Mouse (Mus musculus): Measurements from ENCODE around the gene Sema4b. TPM values are rescaled to one million over a fixed set of nuclear protein-coding genes. Genes with fewer than 3 reads are reported as not detected.
A peak's percentile ranks its signal among the peaks of the same experiment; 100 is the strongest.

Gene Sema4b
- polyA plus RNA-seq, 1 experiment from 2014 or later = 9.9 TPM

GRCm38 (mm10) chr7:80178037-80178729 is 8.5 kb upstream of the Sema4b start:
- Histone ChIP-seq H3K4me3 (no peak overlapping the region), H3K9me3 (no peaks in the 10 kb centered on the region), H3K4me1 (peaks cover 31% of the 10 kb centered on the region), H3K36me3 (no peaks in the 10 kb centered on the region), H3K4me2 (no peak overlapping the region), H3K27me3 (replicated peaks) (peaks cover 20% of the 10 kb centered on the region; the same call in 1 of the 2 replicates), H3K9ac (0 out of 2 replicates have a peak overlapping the region, but pooled peaks have one; percentile 2), H3K27ac (replicated peaks) (no peak overlapping the region)
- no peak for ATAC-seq (ENCODE audit: extremely low read depth, insufficient number of reproducible peaks, low FRiP score, low TSS enrichment)
- WGBS = 69% methylated on average over 10 of the region's 10 CpGs

- WGBS = 88% methylated on average over 6 of the region's 6 CpGs
- no peaks in the 10 kb centered on the region for H3K9me3 ChIP-seq
- no peak overlapping the region for H3K4me3 ChIP-seq
- H3K27ac ChIP-seq (replicated peaks) = no peak overlapping the region
- no peak overlapping the region for H3K4me2 ChIP-seq
- no peak overlapping the region for H3K9ac ChIP-seq
- no peak for ATAC-seq (ENCODE audit: extremely low read depth, insufficient number of reproducible peaks, low FRiP score, low TSS enrichment)
- no peaks in the 10 kb centered on the region for H3K36me3 ChIP-seq
- peaks cover 23% of the 10 kb centered on the region; the same call in 1 of the 2 replicates for H3K27me3 ChIP-seq (replicated peaks)
- H3K4me1 ChIP-seq = peaks cover 31% of the 10 kb centered on the region
Observed at GRCm38 (mm10) chr7:80179327-80179726, 7.3 kb upstream of the Sema4b start.

- H3K4me3 ChIP-seq = no peak overlapping the region
- H3K9me3 ChIP-seq = no peaks in the 10 kb centered on the region
- peaks cover 24% of the 10 kb centered on the region; the same call in 1 of the 2 replicates for H3K27me3 ChIP-seq (replicated peaks)
- H3K4me1 ChIP-seq = peaks cover 33% of the 10 kb centered on the region
- no peak overlapping the region for H3K9ac ChIP-seq
- ATAC-seq (ENCODE audit: extremely low read depth, insufficient number of reproducible peaks, low FRiP score, low TSS enrichment) = no peak
- no peak overlapping the region for H3K4me2 ChIP-seq
- H3K27ac ChIP-seq (replicated peaks) = no peak overlapping the region
- 91% methylated on average over 6 of the region's 6 CpGs for WGBS
- H3K36me3 ChIP-seq = no peaks in the 10 kb centered on the region
Observed at GRCm38 (mm10) chr7:80179790-80180189, 6.9 kb upstream of the Sema4b start.

GRCm38 (mm10) chr7:80180202-80180601 is 6.4 kb upstream of the Sema4b start:
- 75% methylated on average over 3 of the region's 3 CpGs for WGBS

GRCm38 (mm10) chr7:80181078-80181477 is 5.6 kb upstream of the Sema4b start:
- 21% methylated on average over 2 of the region's 2 CpGs for WGBS
- Histone ChIP-seq H3K4me3 (no peak overlapping the region), H3K4me1 (peaks cover 46% of the 10 kb centered on the region), H3K27me3 (replicated peaks) (peaks cover 25% of the 10 kb centered on the region; the same call in 1 of the 2 replicates), H3K9ac (no peak overlapping the region), H3K36me3 (no peaks in the 10 kb centered on the region), H3K4me2 (peak overlapping the region; percentile 32), H3K9me3 (no peaks in the 10 kb centered on the region), H3K27ac (replicated peaks) (peak overlapping the region; percentile 37; the same call in 1 of the 2 replicates)
- ATAC-seq (ENCODE audit: extremely low read depth, insufficient number of reproducible peaks, low FRiP score, low TSS enrichment) = no peak

More at GRCm38 (mm10) chr7:80180202-80180601, 6.4 kb upstream of the Sema4b start:
- H3K27ac ChIP-seq (replicated peaks) = 0 out of 2 replicates have a peak overlapping the region, but pooled peaks have one; percentile 37
- no peak overlapping the region for H3K4me2 ChIP-seq
- no peaks in the 10 kb centered on the region for H3K36me3 ChIP-seq
- ATAC-seq (ENCODE audit: extremely low read depth, insufficient number of reproducible peaks, low FRiP score, low TSS enrichment) = no peak
- peaks cover 38% of the 10 kb centered on the region for H3K4me1 ChIP-seq
- H3K9me3 ChIP-seq = no peaks in the 10 kb centered on the region
- H3K4me3 ChIP-seq = no peak overlapping the region
- H3K27me3 ChIP-seq (replicated peaks) = peaks cover 29% of the 10 kb centered on the region; the same call in 1 of the 2 replicates
- H3K9ac ChIP-seq = no peak overlapping the region

- Histone ChIP-seq H3K9ac (no peak overlapping the region), H3K4me1 (peaks cover 54% of the 10 kb centered on the region), H3K36me3 (no peaks in the 10 kb centered on the region), H3K27me3 (replicated peaks) (peaks cover 18% of the 10 kb centered on the region; the same call in 1 of the 2 replicates), H3K4me2 (no peak overlapping the region), H3K4me3 (no peak overlapping the region), H3K9me3 (no peaks in the 10 kb centered on the region), H3K27ac (replicated peaks) (no peak overlapping the region)
- ATAC-seq (ENCODE audit: extremely low read depth, insufficient number of reproducible peaks, low FRiP score, low TSS enrichment) = no peak
Observed at GRCm38 (mm10) chr7:80182139-80182538, 4.5 kb upstream of the Sema4b start.

- H3K27me3 ChIP-seq (replicated peaks) = peaks cover 25% of the 10 kb centered on the region
- no peak for ATAC-seq (ENCODE audit: extremely low read depth, insufficient number of reproducible peaks, low FRiP score, low TSS enrichment)
- WGBS = 93% methylated on average over 1 of the region's 1 CpGs
Observed at GRCm38 (mm10) chr7:80183466-80183865, 3.2 kb upstream of the Sema4b start.

GRCm38 (mm10) chr7:80183969-80184368 is 2.7 kb upstream of the Sema4b start:
- peaks cover 63% of the 10 kb centered on the region for H3K4me1 ChIP-seq
- no peak overlapping the region for H3K9ac ChIP-seq
- no peak overlapping the region for H3K27ac ChIP-seq (replicated peaks)
- no peaks in the 10 kb centered on the region for H3K9me3 ChIP-seq
- H3K4me2 ChIP-seq = no peak overlapping the region
- H3K27me3 ChIP-seq (replicated peaks) = peaks cover 30% of the 10 kb centered on the region
- ATAC-seq (ENCODE audit: extremely low read depth, insufficient number of reproducible peaks, low FRiP score, low TSS enrichment) = no peak
- H3K4me3 ChIP-seq = no peak overlapping the region
- no peaks in the 10 kb centered on the region; the same call in 1 of the 2 replicates for H3K36me3 ChIP-seq
- 65% methylated on average over 5 of the region's 5 CpGs for WGBS

More at GRCm38 (mm10) chr7:80183466-80183865, 3.2 kb upstream of the Sema4b start:
- Histone ChIP-seq H3K36me3 (no peaks in the 10 kb centered on the region; the same call in 1 of the 2 replicates), H3K4me2 (no peak overlapping the region), H3K9ac (no peak overlapping the region), H3K4me3 (no peak overlapping the region), H3K4me1 (peaks cover 60% of the 10 kb centered on the region), H3K9me3 (no peaks in the 10 kb centered on the region), H3K27ac (replicated peaks) (no peak overlapping the region)

- no peak overlapping the region for H3K4me3 ChIP-seq
- no peak overlapping the region for H3K9ac ChIP-seq
- ATAC-seq (ENCODE audit: extremely low read depth, insufficient number of reproducible peaks, low FRiP score, low TSS enrichment) = no peak
- peaks cover 31% of the 10 kb centered on the region for H3K27me3 ChIP-seq (replicated peaks)
- no peak overlapping the region for H3K4me2 ChIP-seq
- no peaks in the 10 kb centered on the region; the same call in 1 of the 2 replicates for H3K36me3 ChIP-seq
- peaks cover 69% of the 10 kb centered on the region for H3K4me1 ChIP-seq
- peak overlapping the region; percentile 91 for H3K27ac ChIP-seq (replicated peaks)
- 69% methylated on average over 4 of the region's 4 CpGs for WGBS
- H3K9me3 ChIP-seq = no peaks in the 10 kb centered on the region
Observed at GRCm38 (mm10) chr7:80184551-80184950, 2.1 kb upstream of the Sema4b start.

GRCm38 (mm10) chr7:80184968-80185367 is 1.7 kb upstream of the Sema4b start:
- ATAC-seq (ENCODE audit: extremely low read depth, insufficient number of reproducible peaks, low FRiP score, low TSS enrichment) = no peak
- no peaks in the 10 kb centered on the region; the same call in 1 of the 2 replicates for H3K36me3 ChIP-seq
- H3K9ac ChIP-seq = no peak overlapping the region
- peak overlapping the region; percentile 91 for H3K27ac ChIP-seq (replicated peaks)
- H3K9me3 ChIP-seq = no peaks in the 10 kb centered on the region
- peaks cover 31% of the 10 kb centered on the region for H3K27me3 ChIP-seq (replicated peaks)
- no peak overlapping the region for H3K4me3 ChIP-seq
- WGBS = 59% methylated on average over 6 of the region's 6 CpGs
- H3K4me2 ChIP-seq = no peak overlapping the region
- peaks cover 70% of the 10 kb centered on the region for H3K4me1 ChIP-seq

- H3K4me1 ChIP-seq = peaks cover 70% of the 10 kb centered on the region
- ATAC-seq (ENCODE audit: extremely low read depth, insufficient number of reproducible peaks, low FRiP score, low TSS enrichment) = peak; percentile 26; the same call in 1 of the 2 replicates
Observed at GRCm38 (mm10) chr7:80186021-80186420, 620 bp upstream of the Sema4b start.

More at GRCm38 (mm10) chr7:80186021-80186420, 620 bp upstream of the Sema4b start:
- H3K36me3 ChIP-seq = no peaks in the 10 kb centered on the region; the same call in 1 of the 2 replicates
- peaks cover 35% of the 10 kb centered on the region for H3K27me3 ChIP-seq (replicated peaks)
- H3K9ac ChIP-seq = peak overlapping the region; percentile 77
- peak overlapping the region; percentile 72 for H3K4me2 ChIP-seq
- peak overlapping the region; percentile 91 for H3K27ac ChIP-seq (replicated peaks)
- H3K9me3 ChIP-seq = no peaks in the 10 kb centered on the region
- peak overlapping the region; percentile 59 for H3K4me3 ChIP-seq
- 0% methylated on average over 8 of the region's 8 CpGs for WGBS

Measured in heart, embryonic 13.5 days (tissue).